Mouse (Mus musculus): ENCODE data around the gene Disp1. TPM values are rescaled to one million over a fixed set of nuclear protein-coding genes. Genes with fewer than 3 reads are reported as not detected.

Gene Disp1
- polyA plus RNA-seq, 1 experiment from 2014 or later: 18.3 TPM

DNA sequence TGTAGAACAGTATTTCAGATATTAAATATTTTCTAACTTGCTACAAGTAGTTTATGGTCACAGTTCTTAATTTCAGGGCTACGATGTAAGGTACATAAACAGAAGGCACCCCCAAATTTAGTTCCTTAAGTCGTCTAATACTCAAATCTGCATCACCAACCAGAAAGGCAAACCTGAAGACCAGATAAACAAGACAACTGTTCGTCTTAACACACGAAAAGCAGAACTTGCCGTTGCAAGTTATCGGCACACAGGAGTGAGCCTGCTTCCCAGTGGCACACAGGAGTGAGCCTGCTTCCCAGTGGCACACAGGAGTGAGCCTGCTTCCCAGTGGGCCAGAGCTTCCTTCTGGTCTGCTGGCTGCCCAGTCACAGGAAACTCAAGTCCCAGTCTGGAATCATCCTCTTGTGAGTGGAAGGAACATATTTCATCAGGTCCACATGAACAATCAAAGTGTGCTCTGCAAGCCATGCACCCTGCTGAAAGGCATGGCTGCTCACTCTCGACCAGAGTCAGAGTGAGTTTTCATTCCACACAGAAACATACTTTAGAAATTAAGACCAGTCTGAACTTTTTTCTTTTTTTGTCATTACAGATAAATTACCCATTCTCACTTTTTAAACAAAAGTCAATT is 75.1 kb downstream of the Disp1 start:
- Histone ChIP-seq H3K4me2 (replicated peaks) (peak overlapping the region; percentile 46), H3K9ac (no peak overlapping the region), H3K4me1 (peaks cover 65% of the 10 kb centered on the region), H3K27me3 (no peaks in the 10 kb centered on the region), H3K27ac (replicated peaks) (no peak overlapping the region), H3K36me3 (no peaks in the 10 kb centered on the region), H3K9me3 (replicated peaks) (no peaks in the 10 kb centered on the region), H3K4me3 (replicated peaks) (peak overlapping the region; percentile 39)
- WGBS: 38% methylated on average over 7 of the region's 7 CpGs
- no peak for ATAC-seq (ENCODE audit: insufficient number of reproducible peaks, low FRiP score, low TSS enrichment, low read depth)

DNA sequence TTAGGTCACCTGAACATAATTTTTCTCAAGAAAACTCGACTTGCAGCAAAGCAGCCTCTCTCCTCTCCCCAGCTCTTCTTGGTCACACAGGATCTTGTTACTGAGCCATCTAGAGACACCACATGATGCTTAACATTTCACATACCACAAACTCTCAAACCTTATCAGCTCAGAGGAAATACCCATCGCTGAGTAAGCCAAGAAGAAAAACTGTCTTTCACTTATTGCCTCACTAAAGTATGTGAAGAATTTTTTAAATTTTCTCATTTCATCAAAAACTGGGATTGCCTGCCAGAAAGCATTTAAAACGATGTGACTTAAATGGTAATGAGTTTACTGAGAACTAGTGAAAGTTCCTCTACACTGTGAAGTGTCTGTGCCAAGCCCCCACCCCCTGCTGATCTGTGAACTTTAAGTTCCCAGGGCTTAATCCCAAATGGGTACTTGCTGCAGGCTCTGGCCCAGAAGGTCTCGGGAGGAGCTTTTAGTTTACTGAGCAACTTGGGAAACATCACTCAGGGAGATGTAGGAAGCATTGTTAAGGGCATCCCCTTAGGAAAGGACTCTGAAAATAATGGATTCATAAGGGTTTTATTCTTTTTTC is 76.6 kb downstream of the Disp1 start:
- WGBS: 11% methylated on average over 4 of the region's 4 CpGs
- Histone ChIP-seq H3K9me3 (replicated peaks) (no peaks in the 10 kb centered on the region), H3K36me3 (no peaks in the 10 kb centered on the region), H3K4me1 (peaks cover 62% of the 10 kb centered on the region), H3K27ac (replicated peaks) (no peak overlapping the region), H3K4me2 (replicated peaks) (peak overlapping the region; percentile 8; the same call in 1 of the 2 replicates), H3K9ac (no peak overlapping the region), H3K27me3 (no peaks in the 10 kb centered on the region), H3K4me3 (replicated peaks) (no peak overlapping the region)
- ATAC-seq (ENCODE audit: insufficient number of reproducible peaks, low FRiP score, low TSS enrichment, low read depth): no peak

DNA sequence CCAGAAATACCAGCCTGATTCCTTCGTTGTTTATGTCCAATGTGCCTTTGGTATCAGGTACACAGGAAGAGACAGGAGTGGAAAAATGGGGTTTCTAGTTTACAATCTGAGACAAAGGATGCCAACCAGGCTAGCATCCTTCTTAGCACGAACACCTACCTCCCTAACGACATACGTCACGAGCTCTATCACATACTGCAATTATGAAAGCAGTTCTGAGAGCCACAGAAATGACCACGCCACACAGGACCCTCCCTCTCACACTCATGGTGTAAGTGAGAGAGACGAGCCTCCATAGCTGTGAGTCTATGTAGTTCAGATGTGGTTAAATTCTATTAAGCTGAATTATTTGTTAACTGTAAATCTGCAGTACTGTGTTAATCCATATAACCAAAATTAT is 78.1 kb downstream of the Disp1 start:
- Histone ChIP-seq H3K9me3 (replicated peaks) (no peaks in the 10 kb centered on the region), H3K36me3 (no peaks in the 10 kb centered on the region), H3K9ac (no peak overlapping the region), H3K4me3 (replicated peaks) (no peak overlapping the region), H3K27ac (replicated peaks) (no peak overlapping the region), H3K27me3 (no peaks in the 10 kb centered on the region), H3K4me1 (peaks cover 53% of the 10 kb centered on the region), H3K4me2 (replicated peaks) (no peak overlapping the region)
- 74% methylated on average over 7 of the region's 7 CpGs for WGBS
- ATAC-seq (ENCODE audit: insufficient number of reproducible peaks, low FRiP score, low TSS enrichment, low read depth): no peak

DNA sequence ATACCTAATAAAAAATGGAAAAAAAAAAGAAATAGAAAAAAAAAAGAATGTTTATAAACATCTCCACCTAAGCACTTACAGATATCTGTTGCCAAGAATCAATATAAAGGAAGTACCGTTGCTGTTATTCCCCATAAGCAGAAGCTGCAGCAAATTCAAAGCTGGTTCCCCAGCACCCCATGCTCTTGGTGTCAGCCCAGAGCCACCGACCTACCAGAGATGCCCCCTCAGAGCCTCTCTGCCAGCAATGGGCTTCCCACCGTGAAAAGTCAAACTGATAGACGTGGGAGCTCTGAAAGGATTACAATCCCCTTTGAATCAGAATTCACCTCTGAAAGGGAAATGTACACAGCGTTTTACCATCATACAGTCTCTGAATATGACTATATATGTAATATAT is 78.8 kb downstream of the Disp1 start:
- no peak overlapping the region for H3K9ac ChIP-seq
- no peak overlapping the region for H3K4me2 ChIP-seq (replicated peaks)
- no peaks in the 10 kb centered on the region for H3K36me3 ChIP-seq
- no peak overlapping the region for H3K27ac ChIP-seq (replicated peaks)
- no peaks in the 10 kb centered on the region for H3K27me3 ChIP-seq
- ATAC-seq (ENCODE audit: insufficient number of reproducible peaks, low FRiP score, low TSS enrichment, low read depth): no peak
- 66% methylated on average over 5 of the region's 5 CpGs for WGBS
- H3K4me1 ChIP-seq: peaks cover 48% of the 10 kb centered on the region
- H3K4me3 ChIP-seq (replicated peaks): no peak overlapping the region
- H3K9me3 ChIP-seq (replicated peaks): no peaks in the 10 kb centered on the region

GRCm38 (mm10) chr1:183141329-183141728 is 80.0 kb downstream of the Disp1 start:
- 50% methylated on average over 2 of the region's 2 CpGs for WGBS
- Histone ChIP-seq H3K36me3 (no peaks in the 10 kb centered on the region), H3K9me3 (replicated peaks) (no peaks in the 10 kb centered on the region), H3K4me3 (replicated peaks) (no peak overlapping the region), H3K27me3 (no peaks in the 10 kb centered on the region), H3K27ac (replicated peaks) (no peak overlapping the region), H3K4me2 (replicated peaks) (no peak overlapping the region), H3K4me1 (peaks cover 38% of the 10 kb centered on the region), H3K9ac (no peak overlapping the region)
- ATAC-seq (ENCODE audit: insufficient number of reproducible peaks, low FRiP score, low TSS enrichment, low read depth): no peak

DNA sequence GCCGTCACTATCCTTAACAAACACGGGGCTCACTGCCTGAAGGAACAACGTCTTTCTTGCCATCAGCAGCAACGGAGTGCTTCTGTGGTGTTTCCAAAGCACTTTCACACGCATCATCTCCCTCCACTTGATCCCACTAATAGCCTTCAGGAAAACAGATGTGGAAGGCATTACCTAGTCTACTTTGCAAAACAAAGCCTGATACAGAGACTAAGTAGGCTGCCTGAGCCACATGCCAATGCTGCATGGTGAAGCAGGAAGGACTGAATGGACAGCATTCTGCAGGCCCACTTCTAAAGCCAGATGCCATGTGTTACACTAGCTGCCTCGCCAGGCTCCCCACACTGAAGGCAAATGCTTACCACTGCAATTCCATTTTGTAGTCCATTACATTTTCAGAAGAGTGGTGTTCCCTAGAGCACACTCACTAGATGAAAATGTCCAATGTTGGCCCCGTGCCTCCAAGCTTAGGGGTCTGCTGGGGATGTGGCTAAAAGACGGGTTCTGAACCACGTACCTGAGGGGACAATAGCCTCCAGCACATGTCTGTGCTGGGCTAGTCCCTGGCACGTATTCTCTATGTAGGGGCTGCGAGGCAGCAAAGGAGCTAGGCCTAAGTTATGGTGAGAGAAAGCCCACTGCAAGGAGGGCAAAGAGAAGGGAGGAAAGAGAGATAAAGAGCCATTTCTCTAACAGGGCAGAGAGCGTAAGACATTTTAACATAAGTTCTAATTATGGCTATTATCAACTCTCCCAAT is 80.6 kb downstream of the Disp1 start:
- Histone ChIP-seq H3K27me3 (no peaks in the 10 kb centered on the region), H3K4me1 (peaks cover 34% of the 10 kb centered on the region), H3K4me3 (replicated peaks) (no peak overlapping the region), H3K9me3 (replicated peaks) (no peaks in the 10 kb centered on the region), H3K36me3 (no peaks in the 10 kb centered on the region), H3K9ac (no peak overlapping the region), H3K4me2 (replicated peaks) (no peak overlapping the region), H3K27ac (replicated peaks) (no peak overlapping the region)
- no peak for ATAC-seq (ENCODE audit: insufficient number of reproducible peaks, low FRiP score, low TSS enrichment, low read depth)
- WGBS: 47% methylated on average over 12 of the region's 12 CpGs

- no peak for ATAC-seq (ENCODE audit: insufficient number of reproducible peaks, low FRiP score, low TSS enrichment, low read depth)
- H3K9ac ChIP-seq: no peak overlapping the region
- no peak overlapping the region for H3K27ac ChIP-seq (replicated peaks)
- peaks cover 28% of the 10 kb centered on the region for H3K4me1 ChIP-seq
- no peak overlapping the region for H3K4me3 ChIP-seq (replicated peaks)
- no peak overlapping the region for H3K4me2 ChIP-seq (replicated peaks)
- H3K27me3 ChIP-seq: no peaks in the 10 kb centered on the region
- H3K36me3 ChIP-seq: peaks cover 5% of the 10 kb centered on the region
- 76% methylated on average over 4 of the region's 4 CpGs for WGBS
- H3K9me3 ChIP-seq (replicated peaks): no peaks in the 10 kb centered on the region
Observed at GRCm38 (mm10) chr1:183138088-183138487, 83.2 kb downstream of the Disp1 start.

- Histone ChIP-seq H3K27me3 (no peaks in the 10 kb centered on the region), H3K27ac (replicated peaks) (no peak overlapping the region), H3K4me2 (replicated peaks) (no peak overlapping the region), H3K36me3 (peaks cover 5% of the 10 kb centered on the region), H3K4me3 (replicated peaks) (no peak overlapping the region), H3K9ac (no peak overlapping the region), H3K9me3 (replicated peaks) (no peaks in the 10 kb centered on the region), H3K4me1 (peaks cover 19% of the 10 kb centered on the region)
- WGBS: 82% methylated on average over 4 of the region's 4 CpGs
- ATAC-seq (ENCODE audit: insufficient number of reproducible peaks, low FRiP score, low TSS enrichment, low read depth): no peak
Observed at GRCm38 (mm10) chr1:183134427-183134826, 86.9 kb downstream of the Disp1 start.

- Histone ChIP-seq H3K36me3 (peaks cover 5% of the 10 kb centered on the region), H3K4me1 (peaks cover 20% of the 10 kb centered on the region)
Observed at GRCm38 (mm10) chr1:183133440-183133839, 87.9 kb downstream of the Disp1 start.

GRCm38 (mm10) chr1:183127246-183127645 is 94.1 kb downstream of the Disp1 start:
- WGBS: 48% methylated on average over 4 of the region's 4 CpGs
- Histone ChIP-seq H3K4me2 (replicated peaks) (no peak overlapping the region), H3K9me3 (replicated peaks) (no peaks in the 10 kb centered on the region), H3K36me3 (no peaks in the 10 kb centered on the region; the same call in 1 of the 2 replicates), H3K4me1 (peaks cover 26% of the 10 kb centered on the region), H3K9ac (no peak overlapping the region), H3K27ac (replicated peaks) (peak overlapping the region; percentile 55), H3K4me3 (replicated peaks) (no peak overlapping the region), H3K27me3 (no peaks in the 10 kb centered on the region)
- ATAC-seq (ENCODE audit: insufficient number of reproducible peaks, low FRiP score, low TSS enrichment, low read depth): no peak

More at GRCm38 (mm10) chr1:183133440-183133839, 87.9 kb downstream of the Disp1 start:
- 54% methylated on average over 3 of the region's 3 CpGs for WGBS
- H3K27ac ChIP-seq (replicated peaks): no peak overlapping the region
- no peak overlapping the region for H3K4me3 ChIP-seq (replicated peaks)
- H3K9ac ChIP-seq: no peak overlapping the region
- H3K9me3 ChIP-seq (replicated peaks): no peaks in the 10 kb centered on the region
- H3K4me2 ChIP-seq (replicated peaks): no peak overlapping the region
- H3K27me3 ChIP-seq: no peaks in the 10 kb centered on the region
- no peak for ATAC-seq (ENCODE audit: insufficient number of reproducible peaks, low FRiP score, low TSS enrichment, low read depth)

DNA sequence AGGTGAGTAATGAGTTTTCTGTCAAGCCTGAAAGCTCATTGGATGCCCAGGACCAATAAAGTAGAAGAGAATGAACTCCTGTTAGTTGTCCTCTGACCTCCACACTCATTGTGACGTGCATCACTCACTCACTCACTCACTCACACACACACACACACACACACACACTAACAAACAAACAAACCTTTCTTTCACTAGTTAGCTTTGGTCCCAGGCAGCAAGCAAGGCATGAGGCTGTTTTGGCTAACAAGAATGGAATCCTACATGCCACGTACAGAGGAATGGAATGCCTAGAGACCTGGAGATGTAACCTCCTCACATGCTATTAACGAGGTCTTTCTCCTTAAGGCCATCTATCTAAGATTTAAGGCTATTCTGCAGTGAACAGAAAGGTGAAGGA is 97.6 kb downstream of the Disp1 start:
- Histone ChIP-seq H3K4me1 (peaks cover 20% of the 10 kb centered on the region), H3K4me3 (replicated peaks) (no peak overlapping the region), H3K4me2 (replicated peaks) (no peak overlapping the region), H3K9me3 (replicated peaks) (no peaks in the 10 kb centered on the region), H3K27me3 (no peaks in the 10 kb centered on the region), H3K27ac (replicated peaks) (no peak overlapping the region), H3K9ac (no peak overlapping the region), H3K36me3 (no peaks in the 10 kb centered on the region; the same call in 1 of the 2 replicates)
- no peak for ATAC-seq (ENCODE audit: insufficient number of reproducible peaks, low FRiP score, low TSS enrichment, low read depth)
- WGBS: 68% methylated on average over 3 of the region's 3 CpGs

Measured in embryonic facial prominence, embryonic 15.5 days (tissue).